ENCODE assay signal across 30 mouse cellular contexts in genomic region chr1:59673661-59674060, GRCm38 (mm10).
"Had no signal": no experiment of that assay in that cellular context is flagged by ENCODE, and none has a peak within 500 bp of the region (broad histone marks: within the 10 kb centered on the region; RNA-seq: fewer than 3 reads in every experiment).

No protein-coding gene starts in this region.

- H3K27me3 ChIP-seq: limb, embryonic 12.5 days; limb, embryonic 13.5 days; limb, embryonic 15.5 days; liver, embryonic 15.5 days; lung, embryonic 15.5 days; midbrain, embryonic 12.5 days; midbrain, embryonic 13.5 days; midbrain, embryonic 15.5 days; neural tube, embryonic 12.5 days had no signal

- H3K4me3 ChIP-seq: limb, embryonic 10.5 days; limb, embryonic 12.5 days; limb, embryonic 13.5 days; limb, embryonic 15.5 days; liver, embryonic 12.5 days; liver, embryonic 13.5 days; liver, embryonic 15.5 days; lung, embryonic 15.5 days; megakaryocyte, embryonic 14.5 days; midbrain, embryonic 10.5 days; midbrain, embryonic 12.5 days; midbrain, embryonic 13.5 days; midbrain, embryonic 15.5 days; myocyte; neural tube, embryonic 12.5 days had no signal

- H3K9ac ChIP-seq: limb, embryonic 12.5 days; limb, embryonic 13.5 days; limb, embryonic 15.5 days; liver, embryonic 12.5 days; liver, embryonic 13.5 days; liver, embryonic 14.5 days; liver, embryonic 15.5 days; liver, postnatal 0 days; lung, embryonic 14.5 days; lung, embryonic 15.5 days; midbrain, embryonic 12.5 days; midbrain, embryonic 13.5 days; midbrain, embryonic 15.5 days; neural tube, embryonic 12.5 days had no signal

- H3K36me3 ChIP-seq: limb, embryonic 12.5 days; limb, embryonic 13.5 days; limb, embryonic 15.5 days; lung, embryonic 15.5 days; midbrain, embryonic 13.5 days; midbrain, embryonic 15.5 days had no signal

- DNase-seq: left cerebral cortex, postnatal 4 days; liver; liver, embryonic 13.5 days; liver, postnatal 0 days; lung, adult 18-20 months; lung, adult 2 months; lung, embryonic 14.5 days; lung, postnatal 10 days; lung, postnatal 14 days; lung, postnatal 36 days; lung, postnatal 4 days; midbrain, embryonic 14.5 days had no signal

- H3K27ac ChIP-seq: limb, embryonic 10.5 days; limb, embryonic 12.5 days; limb, embryonic 13.5 days; limb, embryonic 15.5 days; liver, embryonic 12.5 days; liver, embryonic 13.5 days; liver, embryonic 14.5 days; liver, embryonic 15.5 days; lung, embryonic 15.5 days; macrophage; midbrain, embryonic 10.5 days; midbrain, embryonic 12.5 days; midbrain, embryonic 13.5 days; midbrain, embryonic 15.5 days; neural tube, embryonic 12.5 days had no signal

- H3K9me3 ChIP-seq: limb, embryonic 10.5 days; limb, embryonic 12.5 days; limb, embryonic 13.5 days; limb, embryonic 15.5 days; liver, embryonic 12.5 days; liver, embryonic 13.5 days; liver, embryonic 15.5 days; lung, embryonic 15.5 days; megakaryocyte, embryonic 14.5 days; midbrain, embryonic 10.5 days; midbrain, embryonic 12.5 days; midbrain, embryonic 13.5 days; midbrain, embryonic 15.5 days; neural tube, embryonic 12.5 days had no signal

- H3K4me2 ChIP-seq: limb, embryonic 12.5 days; limb, embryonic 13.5 days; limb, embryonic 15.5 days; liver, embryonic 11.5 days; liver, embryonic 12.5 days; liver, embryonic 13.5 days; liver, embryonic 15.5 days; lung, embryonic 14.5 days; lung, embryonic 15.5 days; midbrain, embryonic 11.5 days; midbrain, embryonic 12.5 days; midbrain, embryonic 13.5 days; midbrain, embryonic 15.5 days; neural tube, embryonic 12.5 days had no signal
